Mouse (Mus musculus) cortical plate, adult 2 months (tissue): ENCODE results near the gene Nelfb.

Experiments
- CTCF ChIP-seq: fragments of 200-500 bp; IDR thresholded peaks from 2 replicates; pipeline ENCODE4 v1.5.1; 2011; ENCODE audit warnings: mild to moderate bottlenecking, control low read depth, low read length; ENCODE audit not compliant: insufficient read depth; ENCODE audit errors: extremely low read depth
- POLR2A ChIP-seq: fragments of 200-500 bp; IDR thresholded peaks from 2 replicates; pipeline ENCODE4 v1.6.1; 2011; ENCODE audit warnings: mild to moderate bottlenecking, low read length, control low read depth; ENCODE audit not compliant: insufficient read depth; ENCODE audit errors: extremely low read depth

DNA sequence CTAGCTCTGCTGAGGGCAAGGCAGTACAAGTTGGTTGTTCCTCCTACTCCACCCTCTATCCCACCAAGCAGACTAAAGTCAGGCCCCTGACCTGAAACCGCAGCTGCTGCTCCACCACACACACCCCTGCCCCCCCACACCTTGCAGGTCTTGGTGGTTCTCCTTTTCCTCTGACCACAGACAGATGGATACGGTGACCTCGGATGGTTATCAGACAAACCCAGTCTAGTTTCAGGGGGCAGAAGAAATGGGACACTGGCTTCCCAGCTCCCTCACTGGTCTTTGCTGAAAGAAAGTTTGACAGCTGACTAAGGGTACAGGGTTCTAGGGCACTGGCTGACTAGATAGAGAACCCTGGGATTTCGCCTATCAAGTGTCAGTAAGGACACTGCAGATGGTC lies 22.1 kb upstream of the Nelfb start:
- TF ChIP-seq POLR2A (no peak), CTCF (no peak)
